Mouse (Mus musculus): ENCODE data around the gene Grik3.

DNA sequence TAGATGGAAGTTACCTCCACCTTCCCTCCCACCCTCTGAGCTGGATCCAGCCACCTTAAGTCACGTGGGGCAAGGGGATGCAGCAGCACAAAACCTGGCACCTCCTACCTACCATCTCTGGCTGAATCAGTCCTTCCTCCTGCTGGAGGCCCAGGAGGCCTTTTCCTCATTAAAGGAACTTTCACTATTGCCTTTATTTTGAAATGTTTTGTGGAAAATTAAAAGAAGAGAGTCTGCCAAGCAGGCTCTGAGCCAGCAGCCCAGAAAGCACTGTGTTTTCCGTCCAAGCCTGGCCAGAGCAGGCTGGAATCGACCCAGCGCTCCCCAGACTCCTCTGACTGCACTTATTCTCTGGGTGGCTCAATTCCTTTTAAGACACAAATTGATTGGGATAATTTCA, 139.0 kb downstream of the Grik3 start:
- TF ChIP-seq MAFK (IDR thresholded peaks at IDR 0.05; ENCODE audit: insufficient read depth, low read depth, low read length) (no peak), ZC3H11A (IDR thresholded peaks at IDR 0.05; ENCODE audit: borderline replicate concordance, low read depth, low read length) (no peak), HCFC1 (IDR thresholded peaks at IDR 0.05; ENCODE audit: borderline replicate concordance, insufficient read depth, low read length) (no peak), CHD2 (IDR thresholded peaks at IDR 0.05; ENCODE audit: low read depth, low read length) (no peak)
